Mouse (Mus musculus) CH12.LX (cell line): ENCODE measurements around the gene Arhgap42.

ENCODE experiments used
- CHD2 ChIP-seq: IDR thresholded peaks from 2 replicates; pipeline ENCODE4 v1.6.1; 2011; ENCODE audit warnings: low read length, improper control_type of control experiment
- CTCF ChIP-seq, 2 experiments: IDR thresholded peaks in 1 of 2; conservative IDR thresholded peaks in 1 of 2; 2 replicates each; pipeline ENCODE4 v1.5.1; 2011 to 2012; ENCODE audit warnings: low read depth in 2 of 2, low read length in 2 of 2, improper control_type of control experiment in 1 of 2, inconsistent platforms in 1 of 2, mild to moderate bottlenecking in 1 of 2, moderate library complexity in 1 of 2
- E2F4 ChIP-seq: IDR thresholded peaks from 2 replicates; pipeline ENCODE4 v1.6.1; 2011; ENCODE audit warnings: low read depth, low read length, improper control_type of control experiment; ENCODE audit not compliant: insufficient replicate concordance
- EP300 ChIP-seq: IDR thresholded peaks from 2 replicates; pipeline ENCODE4 v1.6.1; 2011; ENCODE audit warnings: low read length, improper control_type of control experiment
- GABPA ChIP-seq: IDR thresholded peaks from 2 replicates; pipeline ENCODE4 v1.6.1; 2012; ENCODE audit warnings: low read depth, low read length, improper control_type of control experiment, inconsistent platforms; ENCODE audit not compliant: insufficient replicate concordance
- HCFC1 ChIP-seq: IDR thresholded peaks from 2 replicates; pipeline ENCODE4 v1.6.1; 2012; ENCODE audit warnings: low read depth, mild to moderate bottlenecking, inconsistent platforms, low read length, improper control_type of control experiment
- MXI1 ChIP-seq: IDR thresholded peaks from 2 replicates; pipeline ENCODE4 v1.6.1; 2011; ENCODE audit warnings: mild to moderate bottlenecking, low read depth, low read length, improper control_type of control experiment
- POLR2A ChIP-seq: IDR thresholded peaks from 2 replicates; pipeline ENCODE4 v1.6.1; 2011; ENCODE audit warnings: low read depth, mild to moderate bottlenecking, improper control_type of control experiment, low read length
- SIN3A ChIP-seq: IDR thresholded peaks from 2 replicates; pipeline ENCODE4 v1.6.1; 2012; ENCODE audit warnings: low read length, improper control_type of control experiment, inconsistent platforms
- TCF12 ChIP-seq: IDR thresholded peaks from 2 replicates; pipeline ENCODE4 v1.6.1; 2014; ENCODE audit warnings: low read depth, mild to moderate bottlenecking, inconsistent platforms, low read length, improper control_type of control experiment
- UBTF ChIP-seq: IDR thresholded peaks from 2 replicates; pipeline ENCODE4 v1.6.1; 2012; ENCODE audit warnings: low read depth, mild to moderate bottlenecking, inconsistent platforms, low read length, improper control_type of control experiment, moderate library complexity
- USF2 ChIP-seq: conservative IDR thresholded peaks from 2 replicates; pipeline ENCODE4 v1.6.1; 2011; ENCODE audit warnings: low read depth, low read length, improper control_type of control experiment

DNA sequence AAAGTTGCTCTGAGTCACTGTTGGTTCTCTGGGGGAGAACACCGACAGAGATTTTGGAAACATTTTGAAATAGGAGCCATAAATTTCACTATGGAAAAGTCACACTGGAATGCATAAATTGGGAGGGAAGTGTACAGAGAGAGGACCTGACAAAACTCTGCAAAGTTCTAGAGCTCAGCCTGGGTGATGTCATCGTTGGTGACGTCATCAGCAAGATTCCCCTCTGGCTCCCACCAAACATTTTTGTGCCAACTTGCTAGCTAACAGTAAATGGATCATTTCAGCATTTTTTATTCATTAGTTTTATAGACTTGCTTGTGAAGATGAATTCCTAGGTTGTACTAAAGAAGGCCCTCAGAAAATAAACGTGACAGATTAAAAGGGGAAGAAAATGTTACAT lies 137.8 kb downstream of the Arhgap42 start:
- TF ChIP-seq GABPA (no peak), EP300 (no peak), POLR2A (no peak), MXI1 (no peak), USF2 (no peak), UBTF (no peak), TCF12 (no peak), CHD2 (no peak), E2F4 (no peak), HCFC1 (no peak), SIN3A (no peak), CTCF (conservative IDR thresholded peaks at IDR 0.05 in 1 of 2, IDR thresholded peaks at IDR 0.05 in 1 of 2; ENCODE audit: low read depth in 2 of 2, low read length in 2 of 2) (no peak)
